Mouse (Mus musculus) brain, adult 2 months (tissue): Measurements from ENCODE around the gene Gm5478.
"Not testable (repeated sequence)": the region's sequence is repeated elsewhere in the genome, so short reads cannot be mapped to it uniquely, and the experiment has no call there.

Experiments used
- DNase-seq: peaks from one replicate; pipeline ENCODE4 v3.0.0; 2011; ENCODE audit warnings: low read depth, low spot score

Gene Gm5478

GRCm38 (mm10) chr15:101647280-101647679, at the start of gene Gm5478:
Gene Gm5478 (minus strand): TSS chr15:101647380.
- no peak for DNase-seq

GRCm38 (mm10) chr15:101694207-101694606, 47.0 kb upstream of the Gm5478 start, which contains the start of gene Krt6a:
Gene Krt6a (minus strand): TSS chr15:101694307.
- DNase-seq: no peak

- not testable (repeated sequence) for DNase-seq
Measured at GRCm38 (mm10) chr15:101690460-101690859, 43.3 kb upstream of the Gm5478 start.

- DNase-seq: no peak
Measured at GRCm38 (mm10) chr15:101688161-101688560, 41.0 kb upstream of the Gm5478 start.

- DNase-seq: no peak
Measured at GRCm38 (mm10) chr15:101680187-101680586, 33.0 kb upstream of the Gm5478 start, which contains the start of gene Krt6b. Gene Krt6b (minus strand): TSS chr15:101680287.

- DNase-seq: no peak
Measured at GRCm38 (mm10) chr15:101675978-101676377, 28.8 kb upstream of the Gm5478 start.

GRCm38 (mm10) chr15:101652736-101653265, 5.6 kb upstream of the Gm5478 start:
- DNase-seq: peak; percentile 20

GRCm38 (mm10) chr15:101627884-101628283, 19.3 kb downstream of the Gm5478 start, which contains the start of gene Gm5414:
Gene Gm5414 (minus strand): TSS chr15:101628188.
- DNase-seq: no peak

- no peak for DNase-seq
Measured at GRCm38 (mm10) chr15:101599123-101599522, 48.1 kb downstream of the Gm5478 start.
